Mouse (Mus musculus): ENCODE measurements around the gene Klk13. TPM values are rescaled to one million over a fixed set of nuclear protein-coding genes. Genes with fewer than 3 reads are reported as not detected.

Klk13 gene
- total RNA-seq, 2 experiments from 2014 or later, result not detected

- no peak for ATAC-seq (replicated peaks; ENCODE audit: low FRiP score, poor library complexity, severe bottlenecking)
Observed at GRCm38 (mm10) chr7:43769636-43770035, 57.3 kb downstream of the Klk13 start.

GRCm38 (mm10) chr7:43770701-43771100, 58.3 kb downstream of the Klk13 start:
- ATAC-seq (replicated peaks; ENCODE audit: low FRiP score, poor library complexity, severe bottlenecking), result no peak

- ATAC-seq (replicated peaks; ENCODE audit: low FRiP score, poor library complexity, severe bottlenecking), result no peak
Observed at GRCm38 (mm10) chr7:43771916-43772315, 59.5 kb downstream of the Klk13 start.

- ATAC-seq (replicated peaks; ENCODE audit: low FRiP score, poor library complexity, severe bottlenecking), result no peak
Observed at GRCm38 (mm10) chr7:43772901-43773300, 60.5 kb downstream of the Klk13 start.

- no peak for ATAC-seq (replicated peaks; ENCODE audit: low FRiP score, poor library complexity, severe bottlenecking)
Observed at GRCm38 (mm10) chr7:43774364-43774763, 62.0 kb downstream of the Klk13 start, which contains the start of gene Klk11. Gene Klk11, plus strand, starts transcription at chr7:43774604.

GRCm38 (mm10) chr7:43774802-43775201, 62.4 kb downstream of the Klk13 start:
- ATAC-seq (replicated peaks; ENCODE audit: low FRiP score, poor library complexity, severe bottlenecking), result no peak

GRCm38 (mm10) chr7:43775311-43776057, 63.1 kb downstream of the Klk13 start:
- ATAC-seq (replicated peaks; ENCODE audit: low FRiP score, poor library complexity, severe bottlenecking), result no peak

GRCm38 (mm10) chr7:43776506-43776905, 64.1 kb downstream of the Klk13 start:
- no peak for ATAC-seq (replicated peaks; ENCODE audit: low FRiP score, poor library complexity, severe bottlenecking)

Other genes starting within 250 kb of the Klk13 start
- gene Vsig10l, start 249.4 kb upstream of the Klk13 start, total RNA-seq (2015; ENCODE audit: low replicate concordance), result 1.7 TPM in 1 of 2 replicates, not detected in the other
- 0.13 and 0.23 TPM in 2 replicates for gene Vsig10l, start 249.4 kb upstream of the Klk13 start, total RNA-seq (2017; ENCODE audit: low replicate concordance)
- not detected in 2 replicates for gene Iglon5, start 222.5 kb upstream of the Klk13 start, total RNA-seq (2015; ENCODE audit: low replicate concordance)
- not detected in 2 replicates for gene Iglon5, start 222.5 kb upstream of the Klk13 start, total RNA-seq (2017; ENCODE audit: low replicate concordance)
- not detected in 2 replicates for gene 4931406B18Rik, start 206.6 kb upstream of the Klk13 start, total RNA-seq (2015; ENCODE audit: low replicate concordance)
- not detected in 2 replicates for gene 4931406B18Rik, start 206.6 kb upstream of the Klk13 start, total RNA-seq (2017; ENCODE audit: low replicate concordance)
- gene Cd33, start 168.1 kb upstream of the Klk13 start, total RNA-seq (2015; ENCODE audit: low replicate concordance), result 11.9 and 18.9 TPM in 2 replicates
- gene Cd33, start 168.1 kb upstream of the Klk13 start, total RNA-seq (2017; ENCODE audit: low replicate concordance), result 2.8 and 5.1 TPM in 2 replicates
- gene Zfp658, start 150.3 kb upstream of the Klk13 start, total RNA-seq (2015; ENCODE audit: low replicate concordance), result not detected in 2 replicates
- 0.51 and 0.91 TPM in 2 replicates for gene Zfp658, start 150.3 kb upstream of the Klk13 start, total RNA-seq (2017; ENCODE audit: low replicate concordance)
- gene Zfp719, start 133.0 kb upstream of the Klk13 start, total RNA-seq (2015; ENCODE audit: low replicate concordance), result 0.84 and 2.9 TPM in 2 replicates
- 0.15 and 5.5 TPM in 2 replicates for gene Zfp719, start 133.0 kb upstream of the Klk13 start, total RNA-seq (2017; ENCODE audit: low replicate concordance)
- gene Zfp819, start 105.4 kb upstream of the Klk13 start, total RNA-seq (2015; ENCODE audit: low replicate concordance), result not detected in 2 replicates
- gene Zfp819, start 105.4 kb upstream of the Klk13 start, total RNA-seq (2017; ENCODE audit: low replicate concordance), result not detected in 2 replicates
- gene Ceacam18, start 77.9 kb upstream of the Klk13 start, total RNA-seq (2015; ENCODE audit: low replicate concordance), result not detected in 2 replicates
- gene Ceacam18, start 77.9 kb upstream of the Klk13 start, total RNA-seq (2017; ENCODE audit: low replicate concordance), result not detected in 2 replicates
- 5.8 and 7.1 TPM in 2 replicates for gene Siglece, start 52.4 kb upstream of the Klk13 start, total RNA-seq (2015; ENCODE audit: low replicate concordance)
- gene Siglece, start 52.4 kb upstream of the Klk13 start, total RNA-seq (2017; ENCODE audit: low replicate concordance), result 3.9 and 8.8 TPM in 2 replicates
- gene Ctu1, start 40.6 kb upstream of the Klk13 start, total RNA-seq (2015; ENCODE audit: low replicate concordance), result 2.1 and 3.2 TPM in 2 replicates
- gene Ctu1, start 40.6 kb upstream of the Klk13 start, total RNA-seq (2017; ENCODE audit: low replicate concordance), result 0.51 TPM in 1 of 2 replicates, not detected in the other
- not detected in 2 replicates for gene Klk14, start 22.1 kb upstream of the Klk13 start, total RNA-seq (2015; ENCODE audit: low replicate concordance)
- gene Klk14, start 22.1 kb upstream of the Klk13 start, total RNA-seq (2017; ENCODE audit: low replicate concordance), result not detected in 2 replicates
- not detected in 2 replicates for gene Klk12, start 56.3 kb downstream of the Klk13 start, total RNA-seq (2015; ENCODE audit: low replicate concordance)
- not detected in 2 replicates for gene Klk12, start 56.3 kb downstream of the Klk13 start, total RNA-seq (2017; ENCODE audit: low replicate concordance)
- gene Klk11, start 62.0 kb downstream of the Klk13 start, total RNA-seq (2015; ENCODE audit: low replicate concordance), result not detected in 2 replicates
- gene Klk11, start 62.0 kb downstream of the Klk13 start, total RNA-seq (2017; ENCODE audit: low replicate concordance), result not detected in 2 replicates
- gene Klk10, start 68.5 kb downstream of the Klk13 start, total RNA-seq (2015; ENCODE audit: low replicate concordance), result not detected in 2 replicates
- gene Klk10, start 68.5 kb downstream of the Klk13 start, total RNA-seq (2017; ENCODE audit: low replicate concordance), result not detected in 2 replicates
- gene Klk9, start 79.3 kb downstream of the Klk13 start, total RNA-seq (2015; ENCODE audit: low replicate concordance), result not detected in 2 replicates
- not detected in 2 replicates for gene Klk9, start 79.3 kb downstream of the Klk13 start, total RNA-seq (2017; ENCODE audit: low replicate concordance)
- not detected in 2 replicates for gene Klk8, start 85.0 kb downstream of the Klk13 start, total RNA-seq (2015; ENCODE audit: low replicate concordance)
- not detected in 2 replicates for gene Klk8, start 85.0 kb downstream of the Klk13 start, total RNA-seq (2017; ENCODE audit: low replicate concordance)
- gene Klk7, start 98.7 kb downstream of the Klk13 start, total RNA-seq (2015; ENCODE audit: low replicate concordance), result not detected in 2 replicates
- not detected in 2 replicates for gene Klk7, start 98.7 kb downstream of the Klk13 start, total RNA-seq (2017; ENCODE audit: low replicate concordance)
- gene Klk6, start 111.9 kb downstream of the Klk13 start, total RNA-seq (2015; ENCODE audit: low replicate concordance), result not detected in 2 replicates
- gene Klk6, start 111.9 kb downstream of the Klk13 start, total RNA-seq (2017; ENCODE audit: low replicate concordance), result not detected in 2 replicates
- not detected in 2 replicates for gene Klk5, start 129.4 kb downstream of the Klk13 start, total RNA-seq (2015; ENCODE audit: low replicate concordance)
- gene Klk5, start 129.4 kb downstream of the Klk13 start, total RNA-seq (2017; ENCODE audit: low replicate concordance), result not detected in 2 replicates
- not detected in 2 replicates for gene Klk4, start 168.6 kb downstream of the Klk13 start, total RNA-seq (2015; ENCODE audit: low replicate concordance)
- gene Klk4, start 168.6 kb downstream of the Klk13 start, total RNA-seq (2017; ENCODE audit: low replicate concordance), result not detected in 2 replicates
- not detected in 2 replicates for gene Klk15, start 221.2 kb downstream of the Klk13 start, total RNA-seq (2015; ENCODE audit: low replicate concordance)
- gene Klk15, start 221.2 kb downstream of the Klk13 start, total RNA-seq (2017; ENCODE audit: low replicate concordance), result not detected in 2 replicates
- not detected in 2 replicates for gene Klk1b8, start 238.1 kb downstream of the Klk13 start, total RNA-seq (2015; ENCODE audit: low replicate concordance)
- gene Klk1b8, start 238.1 kb downstream of the Klk13 start, total RNA-seq (2017; ENCODE audit: low replicate concordance), result not detected in 2 replicates